Mouse (Mus musculus) bone marrow macrophage, adult 2 months (primary cell): ENCODE measurements around the gene Cacna1a. TPM values are rescaled to one million over a fixed set of nuclear protein-coding genes. Genes with fewer than 3 reads are reported as not detected.
A peak's percentile ranks its signal among the peaks of the same experiment; 100 is the strongest.

ENCODE experiments used
- H3K27ac ChIP-seq: 2 replicates; pipeline ENCODE4 v1.5.1; 2012; ENCODE audit warnings: low read depth, low read length; ENCODE audit not compliant: insufficient read depth
- H3K4me1 ChIP-seq: 2 replicates; pipeline ENCODE4 v1.6.1; 2012; ENCODE audit warnings: low read length; ENCODE audit not compliant: control insufficient read depth, insufficient read depth
- H3K4me3 ChIP-seq: 2 replicates; pipeline ENCODE4 v1.5.1; 2012; ENCODE audit warnings: mild to moderate bottlenecking, low read length, moderate library complexity; ENCODE audit not compliant: insufficient read depth
- CTCF ChIP-seq: IDR thresholded peaks from 2 replicates; pipeline ENCODE4 v1.5.1; 2012; ENCODE audit warnings: low read depth, mild to moderate bottlenecking, low read length, moderate library complexity
- POLR2A ChIP-seq: IDR thresholded peaks from 2 replicates; pipeline ENCODE4 v1.6.1; 2012; ENCODE audit warnings: mild to moderate bottlenecking, low read depth, low read length, borderline replicate concordance
- polyA plus RNA-seq: library from polyadenylated mRNA; stranded (reverse); fragments of >200 nt; gene quantifications from 2 replicates; pipeline ENCODE4 v1.2.4, GENCODE M21; 2012; ENCODE audit not compliant: missing spikeins, insufficient read depth, insufficient read length

Gene Cacna1a
- polyA plus RNA-seq, 1 experiment = 10.3 TPM

GRCm38 (mm10) chr8:84363428-84364134 lies 24.7 kb upstream of the Cacna1a start:
- Histone ChIP-seq H3K4me3 (no peak overlapping the region), H3K4me1 (no peaks in the 10 kb centered on the region), H3K27ac (no peak overlapping the region)
- peak; percentile 98 for TF ChIP-seq CTCF
- no peak for TF ChIP-seq POLR2A

DNA sequence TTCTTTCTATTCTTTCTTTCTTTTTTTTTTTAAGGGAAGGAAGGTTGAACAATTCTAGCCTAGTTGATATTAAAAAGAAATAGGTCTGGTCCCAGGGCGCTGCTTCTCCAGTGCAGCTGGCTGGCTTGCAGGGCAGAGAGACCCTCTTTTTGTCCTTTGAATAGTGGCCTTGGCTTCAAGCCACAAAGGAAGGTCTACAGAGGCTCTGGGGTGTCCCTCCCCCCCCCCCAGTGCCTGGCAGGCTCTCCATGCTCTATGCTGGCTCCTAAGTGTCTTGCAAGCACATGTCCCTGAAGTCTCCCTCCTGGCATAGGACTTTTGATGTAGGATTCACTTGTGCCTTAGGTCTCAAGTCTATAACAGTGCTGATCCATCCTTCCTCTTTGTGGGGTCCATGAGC lies 23.0 kb upstream of the Cacna1a start:
- H3K4me1 ChIP-seq = no peaks in the 10 kb centered on the region
- no peak overlapping the region for H3K27ac ChIP-seq
- no peak for TF ChIP-seq POLR2A
- TF ChIP-seq CTCF = no peak
- no peak overlapping the region for H3K4me3 ChIP-seq

GRCm38 (mm10) chr8:84370972-84371371 lies 17.3 kb upstream of the Cacna1a start:
- TF ChIP-seq CTCF (no peak), POLR2A (no peak)
- no peak overlapping the region for H3K4me3 ChIP-seq
- H3K4me1 ChIP-seq = no peaks in the 10 kb centered on the region
- H3K27ac ChIP-seq = no peak overlapping the region

DNA sequence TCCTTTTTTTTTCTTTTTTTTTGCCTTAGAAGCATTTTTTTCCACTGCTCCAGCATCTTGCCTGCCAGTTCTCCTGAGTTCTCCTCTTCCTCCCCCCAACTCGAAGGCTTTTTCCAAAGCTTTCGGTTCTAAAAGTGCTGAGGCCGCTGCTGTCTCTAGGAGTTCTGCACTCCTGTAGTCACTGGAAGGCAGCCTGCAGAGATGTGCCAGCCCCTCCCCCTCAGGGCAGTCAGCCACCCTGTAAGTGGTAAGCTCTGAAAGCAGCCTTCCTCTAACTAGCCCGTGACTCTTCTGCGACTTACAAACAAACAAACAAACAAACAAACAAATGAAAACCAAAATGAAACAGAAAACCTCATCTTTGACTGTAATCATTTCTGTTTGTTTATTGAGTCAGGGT lies 13.2 kb upstream of the Cacna1a start:
- Histone ChIP-seq H3K4me3 (no peak overlapping the region), H3K27ac (no peak overlapping the region)

DNA sequence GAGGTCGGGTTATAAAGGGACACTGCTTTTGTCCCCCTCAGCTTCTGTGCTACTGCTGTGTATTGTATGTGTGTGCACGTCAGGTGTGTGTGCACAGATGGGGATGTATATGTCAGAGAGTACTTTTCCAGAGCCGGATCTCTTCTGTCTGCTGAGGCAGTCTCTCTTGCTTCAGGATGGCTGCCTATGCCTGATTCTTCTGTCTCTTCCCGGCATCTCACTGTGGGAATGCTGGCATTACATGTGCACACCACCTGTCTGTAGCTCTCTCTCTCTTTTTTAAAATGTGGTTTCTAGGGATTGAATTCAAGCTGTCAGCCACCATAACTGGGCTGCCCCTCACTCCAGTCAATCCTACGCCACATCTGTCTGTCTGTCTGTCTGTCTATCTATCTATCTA lies 12.4 kb upstream of the Cacna1a start:
- H3K4me1 ChIP-seq = no peaks in the 10 kb centered on the region
- TF ChIP-seq CTCF (no peak), POLR2A (no peak)
- H3K27ac ChIP-seq = no peak overlapping the region
- H3K4me3 ChIP-seq = no peak overlapping the region

More for the DNA sequence above, 13.2 kb upstream of the Cacna1a start:
- H3K4me1 ChIP-seq = no peaks in the 10 kb centered on the region
- TF ChIP-seq CTCF = no peak
- no peak for TF ChIP-seq POLR2A

DNA sequence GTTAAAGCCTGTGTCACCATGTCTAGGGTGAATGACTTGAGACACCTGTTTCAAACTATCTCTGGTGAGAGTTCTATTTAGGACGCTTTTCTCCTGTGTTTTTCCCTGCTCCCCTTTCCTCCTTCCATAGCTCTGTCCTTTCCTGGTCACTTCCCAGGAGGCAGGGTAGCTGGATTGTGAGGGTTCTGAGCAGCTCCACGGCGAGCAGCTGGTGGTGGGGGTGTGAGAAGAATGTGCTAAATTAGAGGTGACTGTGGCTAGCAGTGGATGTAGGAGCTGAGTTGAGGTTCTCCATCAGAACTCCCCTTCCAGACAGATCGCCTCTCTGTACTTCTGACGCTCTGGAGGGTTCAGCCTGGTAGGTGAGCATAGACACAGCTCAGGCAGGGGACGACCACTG lies 11.7 kb upstream of the Cacna1a start:
- no peak overlapping the region for H3K4me3 ChIP-seq
- H3K27ac ChIP-seq = no peak overlapping the region
- no peak for TF ChIP-seq CTCF
- no peak for TF ChIP-seq POLR2A
- H3K4me1 ChIP-seq = no peaks in the 10 kb centered on the region

DNA sequence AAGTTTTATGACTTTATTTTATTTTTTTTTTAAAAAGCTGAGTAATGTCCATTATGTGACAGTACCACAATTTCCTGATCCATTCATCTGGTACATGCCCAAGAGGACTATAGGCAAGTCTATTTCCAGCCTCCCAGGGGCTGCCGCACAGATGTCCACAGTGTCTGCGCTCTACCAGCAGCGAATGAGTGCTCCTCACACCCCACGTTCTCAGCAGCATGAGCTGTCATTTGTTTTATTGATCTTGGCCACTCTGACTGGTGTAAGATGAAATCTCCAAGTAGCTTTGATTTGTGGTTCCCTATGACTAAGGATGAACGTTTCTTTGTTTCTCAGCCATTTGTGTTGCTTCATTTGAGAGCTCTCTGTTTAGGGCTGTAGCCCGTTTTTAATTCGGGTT lies 6.6 kb upstream of the Cacna1a start:
- Histone ChIP-seq H3K4me1 (no peaks in the 10 kb centered on the region), H3K4me3 (no peak overlapping the region), H3K27ac (no peak overlapping the region)
- TF ChIP-seq CTCF = no peak
- TF ChIP-seq POLR2A = no peak

- no peak overlapping the region for H3K4me3 ChIP-seq
- H3K27ac ChIP-seq = no peak overlapping the region
- TF ChIP-seq CTCF (no peak), POLR2A (no peak)
- peaks cover 4% of the 10 kb centered on the region; the same call in 1 of the 2 replicates for H3K4me1 ChIP-seq
Observed at GRCm38 (mm10) chr8:84388773-84389172, 533 bp downstream of the Cacna1a start.

DNA sequence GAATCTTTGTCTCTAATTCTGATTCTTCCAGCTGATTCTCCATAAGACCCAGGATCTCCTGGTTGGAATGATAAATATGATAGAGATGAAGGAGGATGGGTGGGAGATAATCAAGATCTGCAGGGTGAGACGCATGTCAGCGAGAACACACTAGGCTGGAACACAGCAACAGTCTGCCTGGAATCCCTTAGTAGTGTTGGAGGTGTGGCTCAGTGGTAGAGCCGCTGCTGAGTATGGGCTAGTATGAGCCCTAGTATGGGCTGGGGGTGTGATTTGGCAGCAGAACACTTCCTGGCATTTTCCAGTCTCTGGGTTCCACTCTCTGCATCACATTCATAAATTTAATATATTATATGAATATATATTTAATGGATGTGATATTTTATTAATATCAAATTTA lies 933 bp downstream of the Cacna1a start:
- no peak overlapping the region for H3K27ac ChIP-seq
- no peak for TF ChIP-seq CTCF
- no peak for TF ChIP-seq POLR2A
- H3K4me1 ChIP-seq = peaks cover 4% of the 10 kb centered on the region; the same call in 1 of the 2 replicates
- no peak overlapping the region for H3K4me3 ChIP-seq

- peaks cover 4% of the 10 kb centered on the region; the same call in 1 of the 2 replicates for H3K4me1 ChIP-seq
- no peak for TF ChIP-seq CTCF
- no peak for TF ChIP-seq POLR2A
- H3K27ac ChIP-seq = no peak overlapping the region
- no peak overlapping the region for H3K4me3 ChIP-seq
Observed at GRCm38 (mm10) chr8:84391611-84392010, 3.4 kb downstream of the Cacna1a start.
